Mouse (Mus musculus) activated CD4-positive, CD25-positive, alpha-beta regulatory T cell, adult 9 weeks (primary cell): Measurements from ENCODE around the gene Paxbp1. TPM values are rescaled to one million over a fixed set of nuclear protein-coding genes. Genes with fewer than 3 reads are reported as not detected.

ENCODE experiments used
- polyA plus RNA-seq: library from polyadenylated mRNA; unstranded; fragments of 100-300 nt; shearing (Covaris generic); gene quantifications from one replicate; pipeline ENCODE4 v1.2.1, GENCODE M21; 2017

Paxbp1 gene
- polyA plus RNA-seq: 48.4 TPM

GRCm38 (mm10) chr16:91044270-91045182, at the start of gene Paxbp1:
TSS of gene Paxbp1 (minus strand) at chr16:91044543.

GRCm38 (mm10) chr16:91011021-91011683, 33.2 kb downstream of the Paxbp1 start, which contains the start of gene Synj1:
TSS of gene Synj1 (minus strand) at chr16:91011308.

Other genes with a start within 250 kb of the Paxbp1 start
- 18.2 TPM for gene Urb1, start 234.1 kb downstream of the Paxbp1 start, polyA plus RNA-seq
- not detected for gene Eva1c, start 217.8 kb downstream of the Paxbp1 start, polyA plus RNA-seq
- gene Cfap298, start 109.4 kb downstream of the Paxbp1 start, polyA plus RNA-seq: 44.1 TPM
- 54.9 TPM for gene Synj1, start 33.2 kb downstream of the Paxbp1 start, polyA plus RNA-seq
- 0.24 TPM for gene 4932438H23Rik, start 50.6 kb upstream of the Paxbp1 start, polyA plus RNA-seq
- not detected for gene Olig2, start 180.9 kb upstream of the Paxbp1 start, polyA plus RNA-seq
- gene Olig1, start 225.2 kb upstream of the Paxbp1 start, polyA plus RNA-seq: not detected